Mouse (Mus musculus) embryonic facial prominence, embryonic 14.5 days (tissue): Measurements from ENCODE around the gene Gm20532. TPM values are rescaled to one million over a fixed set of nuclear protein-coding genes. Genes with fewer than 3 reads are reported as not detected.

ENCODE experiments used
- ATAC-seq: fragments of 200-750 bp; cut with Nextera tagmentation; 2 replicates; pipeline ENCODE4 v1.8.0; 2017; ENCODE audit warnings: low read depth, moderate number of reproducible peaks, moderate TSS enrichment
- DNase-seq: peaks from one replicate; pipeline ENCODE4 v3.0.0-alpha.2; 2015; ENCODE audit warnings: low spot score
- H3K27ac ChIP-seq: fragments of 300-500 bp; sonication (generic); replicated peaks from 2 replicates; pipeline ENCODE4 v1.5.1; 2014; ENCODE audit warnings: low read depth, mild to moderate bottlenecking, low read length, moderate library complexity
- H3K27me3 ChIP-seq: fragments of 300-500 bp; sonication (generic); replicated peaks from 2 replicates; pipeline ENCODE4 v1.6.1; 2014; ENCODE audit warnings: low read length; ENCODE audit not compliant: control insufficient read depth, insufficient read depth
- H3K36me3 ChIP-seq: fragments of 300-500 bp; sonication (generic); 2 replicates; pipeline ENCODE4 v1.6.1; 2014; ENCODE audit warnings: low read length, mixed read lengths; ENCODE audit not compliant: control insufficient read depth, insufficient read depth
- H3K4me1 ChIP-seq: fragments of 300-500 bp; sonication (generic); 2 replicates; pipeline ENCODE4 v1.6.1; 2014; ENCODE audit warnings: antibody characterized with exemption, low read length; ENCODE audit not compliant: control insufficient read depth, insufficient read depth
- H3K4me2 ChIP-seq: fragments of 300-500 bp; sonication (generic); 2 replicates; pipeline ENCODE4 v1.6.1; 2014; ENCODE audit warnings: low read depth, mild to moderate bottlenecking, low read length, moderate library complexity, mixed read lengths
- H3K4me3 ChIP-seq: fragments of 300-500 bp; sonication (generic); 2 replicates; pipeline ENCODE4 v1.5.1; 2014; ENCODE audit warnings: low read depth, mild to moderate bottlenecking, low read length
- H3K9ac ChIP-seq: fragments of 300-500 bp; sonication (generic); 2 replicates; pipeline ENCODE4 v1.6.1; 2014; ENCODE audit warnings: low read depth, mild to moderate bottlenecking, low read length, moderate library complexity, mixed read lengths
- H3K9me3 ChIP-seq: fragments of 300-500 bp; sonication (generic); 2 replicates; pipeline ENCODE4 v1.6.1; 2016; ENCODE audit warnings: low read length; ENCODE audit not compliant: control insufficient read depth
- WGBS: fragments of 180-500 bp; shearing (Covaris S2); extraction: QIAGEN DNeasy Blood & Tissue Kit; methylation state at CpG from one replicate; pipeline ENCODE4 v1.1.7; 2014; 5-methylcytosine and 5-hydroxymethylcytosine counted together
- polyA plus RNA-seq: library from polyadenylated mRNA; unstranded; fragments of >200 nt; fragmentation: Nextera tagmentation; extraction: Ambion mirVana; gene quantifications from 2 replicates; pipeline ENCODE4 v1.2.1, GENCODE M21; 2014

The Gm20532 gene
- polyA plus RNA-seq = not detected in 2 replicates

GRCm38 (mm10) chr2:26586294-26587043 is at the start of gene Gm20532:
Gene Gm20532, plus strand, starts transcription at chr2:26586639.
- DNase-seq (peak; percentile 69), ATAC-seq (peak; percentile 86)
- Histone ChIP-seq H3K9ac (peak within 1 kb of the TSS; percentile 76), H3K27me3 (no peaks in the 10 kb centered on the region), H3K4me2 (peak within 1 kb of the TSS; percentile 74), H3K4me1 (no peaks in the 10 kb centered on the region), H3K4me3 (peak within 1 kb of the TSS; percentile 65), H3K9me3 (no peaks in the 10 kb centered on the region), H3K36me3 (no peaks in the 10 kb centered on the region), H3K27ac (peak within 1 kb of the TSS; percentile 61)
- 1% methylated on average over 33 of the region's 65 CpGs for WGBS

GRCm38 (mm10) chr2:26539516-26539915 is 46.9 kb upstream of the Gm20532 start:
- ATAC-seq = no peak
- 58% methylated on average over 2 of the region's 2 CpGs for WGBS
- Histone ChIP-seq H3K9me3 (no peaks in the 10 kb centered on the region), H3K4me3 (no peak overlapping the region), H3K4me2 (no peak overlapping the region), H3K27ac (no peak overlapping the region), H3K9ac (no peak overlapping the region), H3K27me3 (no peaks in the 10 kb centered on the region), H3K36me3 (no peaks in the 10 kb centered on the region), H3K4me1 (peaks cover 14% of the 10 kb centered on the region)
- no peak for DNase-seq

DNA sequence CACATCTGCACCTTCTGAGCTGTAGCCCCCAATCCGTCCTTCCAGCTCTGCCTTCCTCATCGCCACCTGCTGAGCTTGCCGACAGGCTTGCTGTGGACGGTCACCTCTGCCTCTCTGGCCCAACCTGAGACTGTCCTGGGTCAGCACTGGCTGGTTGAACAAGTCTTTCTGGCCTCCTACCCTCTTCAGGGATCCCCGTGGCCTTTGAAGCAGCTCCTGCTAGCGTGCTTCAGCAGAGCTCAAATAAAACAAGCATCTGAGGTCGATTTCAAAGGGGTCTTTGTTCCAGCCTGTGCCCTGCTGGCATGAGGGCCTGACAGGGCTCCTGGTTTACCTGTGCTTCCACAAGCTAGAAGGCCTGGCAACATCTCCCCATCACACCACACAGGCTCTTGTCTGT is 45.7 kb upstream of the Gm20532 start:
- Histone ChIP-seq H3K4me2 (no peak overlapping the region), H3K4me3 (no peak overlapping the region), H3K9me3 (no peaks in the 10 kb centered on the region), H3K9ac (no peak overlapping the region), H3K36me3 (no peaks in the 10 kb centered on the region), H3K27me3 (no peaks in the 10 kb centered on the region), H3K27ac (peak overlapping the region; percentile 54), H3K4me1 (peaks cover 9% of the 10 kb centered on the region)
- ATAC-seq (no peak), DNase-seq (no peak)
- WGBS = 29% methylated on average over 7 of the region's 7 CpGs

DNA sequence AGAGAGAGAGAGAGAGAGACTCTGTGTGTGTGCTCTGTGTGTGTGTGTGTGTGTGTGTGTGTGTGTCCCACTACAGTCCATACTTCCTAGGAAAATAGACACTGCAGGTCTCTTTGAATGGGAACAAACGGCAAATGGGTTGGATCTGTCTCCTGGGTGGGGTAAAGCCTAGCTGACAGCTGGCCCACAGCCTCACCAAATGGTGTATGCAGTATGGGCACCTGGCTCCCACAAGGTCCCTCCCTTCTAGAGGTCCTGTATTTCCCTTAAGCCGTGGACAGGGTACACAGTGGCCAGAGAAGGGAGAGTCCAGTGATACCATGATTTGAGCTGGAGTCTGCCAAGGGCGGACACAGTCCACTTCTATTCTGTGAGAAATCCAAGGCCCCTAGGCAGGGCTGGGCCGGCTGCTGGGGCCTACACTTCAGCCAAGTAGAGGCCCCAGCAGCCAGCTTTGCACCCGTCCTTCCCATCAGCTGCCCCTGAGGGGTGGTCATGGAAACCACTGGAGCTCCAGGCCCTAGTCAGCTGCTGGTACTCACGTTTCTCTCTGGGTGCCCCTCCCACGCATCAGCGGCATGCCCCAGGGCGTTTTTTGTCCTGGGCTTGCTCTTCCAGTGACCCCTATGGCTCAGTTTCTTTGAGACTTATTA is 45.1 kb upstream of the Gm20532 start:
- Histone ChIP-seq H3K27ac (peak overlapping the region; percentile 54; the same call in 1 of the 2 replicates), H3K4me1 (peaks cover 9% of the 10 kb centered on the region), H3K4me2 (no peak overlapping the region), H3K9me3 (no peaks in the 10 kb centered on the region), H3K27me3 (no peaks in the 10 kb centered on the region), H3K9ac (no peak overlapping the region), H3K4me3 (no peak overlapping the region), H3K36me3 (no peaks in the 10 kb centered on the region)
- ATAC-seq (peak; percentile 79), DNase-seq (peak; percentile 71)
- 21% methylated on average over 8 of the region's 9 CpGs for WGBS

- no peak overlapping the region for H3K4me3 ChIP-seq
- H3K27me3 ChIP-seq = no peaks in the 10 kb centered on the region
- ATAC-seq (no peak), DNase-seq (no peak)
- no peak overlapping the region for H3K9ac ChIP-seq
- no peak overlapping the region for H3K27ac ChIP-seq
- no peaks in the 10 kb centered on the region for H3K36me3 ChIP-seq
- H3K4me1 ChIP-seq = peaks cover 9% of the 10 kb centered on the region
- 55% methylated on average over 4 of the region's 4 CpGs for WGBS
- H3K9me3 ChIP-seq = no peaks in the 10 kb centered on the region
- H3K4me2 ChIP-seq = no peak overlapping the region
Measured at GRCm38 (mm10) chr2:26543155-26543554, 43.3 kb upstream of the Gm20532 start.

DNA sequence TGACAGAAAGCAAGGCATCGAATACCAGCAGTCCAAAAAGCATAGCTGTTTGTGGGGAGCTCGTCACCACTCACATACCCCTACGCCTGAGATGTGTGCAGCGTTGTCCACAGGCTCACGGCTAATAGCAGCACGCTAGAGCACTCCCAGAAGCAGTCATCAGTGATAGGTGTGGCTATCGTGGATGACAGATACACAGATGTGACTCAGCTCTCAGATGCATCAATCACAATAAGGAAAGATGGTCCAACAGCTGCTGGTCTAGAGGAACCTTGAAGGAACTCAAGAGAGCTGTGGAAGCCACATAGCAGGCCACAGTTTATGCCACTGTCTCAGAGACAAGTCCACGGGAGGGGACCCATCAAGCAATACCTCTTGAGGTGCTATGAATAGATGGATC is 42.7 kb upstream of the Gm20532 start:
- H3K4me3 ChIP-seq = no peak overlapping the region
- H3K27me3 ChIP-seq = no peaks in the 10 kb centered on the region
- H3K4me2 ChIP-seq = no peak overlapping the region
- no peaks in the 10 kb centered on the region for H3K9me3 ChIP-seq
- no peak overlapping the region for H3K9ac ChIP-seq
- no peak overlapping the region for H3K27ac ChIP-seq
- ATAC-seq = no peak
- H3K4me1 ChIP-seq = peaks cover 9% of the 10 kb centered on the region
- 81% methylated on average over 8 of the region's 8 CpGs for WGBS
- H3K36me3 ChIP-seq = no peaks in the 10 kb centered on the region
- DNase-seq = no peak

GRCm38 (mm10) chr2:26544265-26544664 is 42.2 kb upstream of the Gm20532 start:
- Histone ChIP-seq H3K4me2 (no peak overlapping the region), H3K9ac (no peak overlapping the region), H3K27me3 (no peaks in the 10 kb centered on the region), H3K27ac (no peak overlapping the region), H3K9me3 (no peaks in the 10 kb centered on the region), H3K4me1 (peaks cover 9% of the 10 kb centered on the region), H3K36me3 (no peaks in the 10 kb centered on the region), H3K4me3 (no peak overlapping the region)
- no peak for ATAC-seq
- WGBS = 82% methylated on average over 3 of the region's 3 CpGs
- no peak for DNase-seq

GRCm38 (mm10) chr2:26547481-26547880 is 39.0 kb upstream of the Gm20532 start:
- peak; percentile 62 for DNase-seq
- ATAC-seq = peak; percentile 76
- Histone ChIP-seq H3K4me2 (no peak overlapping the region), H3K27me3 (no peaks in the 10 kb centered on the region), H3K4me3 (no peak overlapping the region), H3K27ac (peak overlapping the region; percentile 19), H3K4me1 (peaks cover 11% of the 10 kb centered on the region), H3K9ac (no peak overlapping the region), H3K36me3 (no peaks in the 10 kb centered on the region), H3K9me3 (no peaks in the 10 kb centered on the region)
- 10% methylated on average over 2 of the region's 2 CpGs for WGBS
